Mouse (Mus musculus) c-Kit-positive CD71-positive TER-119-positive erythroid progenitor cells, embryonic 14.5 days (primary cell): Measurements from ENCODE around the gene Ugt2a1.
"Not testable (repeated sequence)": the region's sequence is repeated elsewhere in the genome, so short reads cannot be mapped to it uniquely, and the experiment has no call there.

Source experiments
- DNase-seq: peaks from one replicate; pipeline ENCODE4 v3.0.0-alpha.2; 2013; ENCODE audit warnings: low spot score

Ugt2a1 gene

DNA sequence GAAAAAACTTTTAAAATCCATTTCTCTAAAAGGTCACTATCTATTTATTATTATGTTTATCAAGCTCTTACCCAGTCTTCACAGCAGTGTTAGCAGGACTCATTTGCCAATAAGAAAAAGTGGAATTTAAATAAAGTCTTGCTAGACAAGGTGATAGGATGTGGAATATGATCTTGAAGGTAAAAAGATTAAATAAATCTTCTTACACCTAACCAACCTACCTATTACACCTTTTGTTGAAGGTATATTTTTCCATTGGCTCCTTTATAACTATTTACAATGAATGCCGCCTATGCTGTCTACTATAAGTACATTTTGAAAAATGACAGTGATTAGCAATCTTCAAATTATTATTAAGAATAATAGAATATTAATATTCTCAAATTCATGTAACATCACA, at the start of gene Ugt2a1:
Gene Ugt2a1 (minus strand): TSS at position 101 of the 400 bp plus-strand sequence.
- DNase-seq = no peak

GRCm38 (mm10) chr5:87538111-87538510, 47.4 kb upstream of the Ugt2a1 start, which contains the start of gene Sult1b1:
Sult1b1 (minus strand) TSS chr5:87538195.
- DNase-seq = no peak

DNA sequence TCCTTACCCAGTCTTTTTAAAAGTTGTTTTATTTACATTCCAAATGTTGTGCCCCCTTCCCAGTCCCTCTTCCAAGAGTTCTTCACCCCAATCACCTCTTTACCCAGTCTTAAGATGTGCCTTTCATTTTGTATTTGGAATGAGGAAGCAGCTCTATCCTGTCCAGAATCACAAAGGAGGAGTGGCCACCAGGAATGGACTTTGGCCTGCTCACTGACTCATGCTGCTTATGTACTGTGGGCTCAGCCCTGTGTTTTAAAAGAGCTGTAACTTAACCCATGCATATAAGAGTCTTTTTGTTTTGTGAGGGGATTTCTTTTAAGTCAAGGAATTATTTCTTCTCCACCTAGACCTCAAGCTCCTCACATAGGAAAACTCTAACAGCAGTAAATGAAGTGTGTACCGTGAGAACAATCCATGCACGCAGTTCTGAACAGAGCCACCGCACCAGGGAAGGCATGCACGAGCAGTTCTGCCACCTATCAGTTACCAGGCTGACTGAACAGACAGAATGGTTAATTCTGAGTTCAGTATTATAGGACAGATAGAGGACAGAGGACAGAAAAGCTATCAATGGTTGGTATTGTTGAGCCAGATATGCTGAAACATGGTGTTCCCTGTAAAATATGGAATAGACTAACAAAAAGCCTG, 45.4 kb upstream of the Ugt2a1 start:
- DNase-seq = no peak

DNA sequence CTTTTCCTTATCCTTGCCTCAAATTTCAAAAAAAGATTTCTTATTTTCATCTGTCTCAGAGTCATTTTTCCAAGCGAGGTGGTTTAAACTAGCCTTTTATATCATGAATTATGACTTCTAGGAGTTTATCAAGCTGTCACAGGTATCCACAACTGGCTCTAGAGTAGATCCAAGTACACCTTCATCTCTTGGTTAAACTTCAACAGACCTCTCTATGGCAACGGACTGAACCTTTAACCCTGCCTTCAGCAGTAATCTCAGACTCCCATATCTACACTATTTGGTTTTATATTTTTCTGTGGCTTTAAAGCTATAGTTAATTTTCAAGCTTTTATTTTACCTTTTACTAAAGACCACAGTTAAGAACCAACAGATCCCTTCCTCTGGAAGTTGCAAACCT, 41.6 kb upstream of the Ugt2a1 start:
- no peak for DNase-seq

- DNase-seq = not testable (repeated sequence)
These were observed 32.9 kb upstream of the Ugt2a1 start for GRCm38 (mm10) chr5:87523561-87523960.

- no peak for DNase-seq
These were observed 15.2 kb upstream of the Ugt2a1 start for GRCm38 (mm10) chr5:87505776-87506458.

GRCm38 (mm10) chr5:87502687-87503086, 12.0 kb upstream of the Ugt2a1 start:
- DNase-seq = no peak

GRCm38 (mm10) chr5:87499341-87499740, 8.7 kb upstream of the Ugt2a1 start:
- no peak for DNase-seq

DNA sequence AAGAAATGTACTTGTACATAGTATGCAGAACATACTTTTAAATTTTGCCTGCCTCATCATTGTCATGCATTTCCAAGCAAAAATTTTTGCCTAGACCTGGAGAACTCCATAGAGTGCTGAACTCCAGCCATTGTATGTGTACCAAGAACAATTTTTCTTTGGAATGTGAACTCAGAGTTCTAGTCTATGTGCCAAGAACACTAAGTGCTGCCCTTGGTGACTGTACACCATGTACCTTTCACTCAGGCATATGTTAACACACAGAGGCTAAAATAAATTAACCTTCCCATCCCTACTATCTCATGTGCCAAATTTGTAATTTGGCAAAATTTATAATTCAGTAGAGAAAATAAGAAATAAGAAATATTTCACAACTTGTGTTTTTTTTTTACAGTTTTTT, 8.3 kb upstream of the Ugt2a1 start:
- DNase-seq = no peak

- DNase-seq = not testable (repeated sequence)
These were observed 4.0 kb downstream of the Ugt2a1 start, which contains the start of gene Gm43638 for GRCm38 (mm10) chr5:87486706-87487105. Gm43638 (minus strand) TSS chr5:87486806.

DNA sequence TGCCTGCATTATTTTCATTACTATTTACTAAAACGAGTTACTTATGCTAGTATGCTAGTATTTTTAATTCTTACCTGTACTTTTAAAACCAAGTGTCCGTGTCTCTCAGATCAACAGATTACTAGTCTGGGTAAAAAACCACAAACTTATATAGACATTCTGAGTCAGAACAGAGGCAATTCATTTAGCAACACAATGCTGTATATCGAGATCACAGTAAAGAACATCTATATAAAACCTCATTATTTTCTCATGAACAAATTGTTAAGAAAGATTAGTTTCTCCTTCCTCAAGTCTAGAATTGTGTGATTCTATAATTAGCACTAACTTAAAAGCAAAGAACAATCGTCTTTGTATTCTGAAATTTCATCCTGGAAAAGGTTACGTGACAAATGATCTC, 8.5 kb downstream of the Ugt2a1 start, which contains the start of gene Ugt2a2:
Gene Ugt2a2 (minus strand): TSS at position 101 of the 400 bp plus-strand sequence.
- DNase-seq = no peak

DNA sequence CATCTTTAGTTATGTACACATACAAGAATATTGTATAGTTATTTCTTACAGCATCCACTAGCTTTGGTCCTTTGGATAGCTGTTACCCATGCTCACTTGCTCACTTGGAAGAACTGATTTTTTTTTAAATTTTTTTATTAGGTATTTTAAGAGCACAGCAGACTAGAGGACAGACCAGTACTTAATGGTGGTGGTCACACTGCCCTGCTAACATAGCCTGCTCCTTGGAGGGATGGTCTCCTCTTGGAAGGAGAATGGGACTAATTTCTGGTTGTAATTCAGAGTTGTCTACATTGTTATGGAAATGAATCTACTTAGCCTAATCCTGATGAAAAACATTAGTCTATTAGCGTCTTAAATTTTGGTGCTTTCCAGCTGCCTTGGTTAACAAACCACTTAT, 31.9 kb downstream of the Ugt2a1 start:
- no peak for DNase-seq

DNA sequence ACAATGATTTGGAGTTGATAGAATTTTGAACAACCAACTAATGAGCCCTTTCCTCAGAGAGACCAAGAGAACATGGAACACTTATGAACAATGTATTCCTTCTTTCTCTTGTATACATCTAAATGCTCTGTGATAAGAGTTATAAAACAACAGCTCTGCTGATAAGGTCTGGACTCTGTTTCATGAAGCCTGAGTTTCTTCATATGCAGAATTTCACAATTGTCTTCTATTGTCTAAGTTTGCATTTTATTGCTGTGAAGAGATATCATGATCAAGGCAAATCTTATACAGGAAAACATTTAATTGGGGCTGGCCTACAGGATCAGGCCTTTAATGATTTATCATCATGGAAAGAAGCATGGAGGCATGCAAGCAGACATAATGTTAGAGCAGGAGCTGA, 33.0 kb downstream of the Ugt2a1 start:
- DNase-seq = no peak

DNA sequence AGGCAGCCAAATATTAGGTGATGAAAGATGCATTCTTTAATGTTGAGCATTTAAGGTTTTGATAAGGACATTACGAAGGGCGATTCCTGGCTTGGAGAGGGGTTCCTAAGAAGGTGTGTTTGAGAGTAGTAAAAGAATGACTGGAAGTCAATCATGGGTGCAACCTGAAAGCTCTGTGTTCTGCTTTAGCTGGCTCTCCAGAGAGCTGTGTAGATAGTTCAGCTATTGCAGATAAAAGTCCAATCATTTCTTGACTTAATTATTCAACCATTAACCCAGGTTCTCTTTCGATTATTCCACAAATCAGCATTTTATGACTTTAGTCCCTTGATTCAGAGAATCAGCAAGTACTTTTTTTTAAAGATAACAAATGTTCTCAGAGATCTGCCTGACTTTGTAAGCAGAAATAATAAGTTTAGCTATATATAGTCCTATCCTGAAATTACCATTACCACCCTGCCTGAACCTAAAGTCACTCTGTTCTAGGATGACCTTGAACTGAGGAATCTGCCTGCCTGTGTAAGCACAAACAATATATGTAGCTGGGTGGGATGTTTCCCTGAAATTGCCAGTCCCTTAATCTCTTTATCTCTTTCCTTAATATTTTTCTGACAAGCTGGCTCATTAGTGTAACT, 34.3 kb downstream of the Ugt2a1 start:
- no peak for DNase-seq

GRCm38 (mm10) chr5:87455519-87455918, 35.2 kb downstream of the Ugt2a1 start:
- no peak for DNase-seq

GRCm38 (mm10) chr5:87452514-87452913, 38.2 kb downstream of the Ugt2a1 start:
- not testable (repeated sequence) for DNase-seq

DNA sequence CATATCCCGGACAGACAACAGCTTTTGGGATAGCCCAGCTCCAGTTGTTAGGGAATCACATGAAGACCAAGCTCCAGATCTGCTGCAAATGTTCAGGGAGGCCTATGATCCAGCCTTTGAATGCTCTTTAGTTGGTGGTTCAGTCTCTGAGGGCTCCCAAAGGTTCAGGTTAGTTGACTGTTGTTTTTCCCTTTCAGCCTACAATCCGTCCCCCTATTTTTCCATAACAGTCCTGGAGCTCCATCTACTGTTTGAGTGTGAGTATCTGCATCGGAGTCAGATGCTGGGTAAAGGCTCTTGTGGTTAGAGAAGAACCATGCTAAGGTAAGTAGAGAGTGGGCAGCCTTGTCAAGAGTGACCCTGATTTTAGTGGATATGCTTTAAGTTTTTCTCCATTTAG, 54.4 kb downstream of the Ugt2a1 start:
- DNase-seq = no peak

DNA sequence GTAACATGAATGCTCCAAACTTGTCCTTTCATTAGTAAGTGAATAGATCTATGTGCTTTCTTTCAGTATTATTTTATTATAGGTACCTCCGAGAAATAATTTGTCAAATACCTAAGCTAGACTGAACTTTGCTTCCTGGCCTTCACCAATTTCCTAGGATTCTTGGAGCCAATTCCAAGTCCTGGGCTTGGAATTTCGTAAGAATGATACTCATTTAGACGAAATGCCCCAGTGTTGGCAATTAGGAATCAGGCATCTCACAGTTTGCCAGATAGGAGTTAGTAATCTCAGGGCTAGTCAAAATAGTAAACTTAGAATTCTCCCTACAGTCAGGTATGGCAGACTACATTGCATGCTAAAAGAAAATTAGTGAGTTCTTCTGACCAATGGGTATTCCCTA, 65.0 kb downstream of the Ugt2a1 start:
- DNase-seq = no peak

GRCm38 (mm10) chr5:87424041-87424440, 66.6 kb downstream of the Ugt2a1 start, which contains the start of gene Ugt2b38:
Ugt2b38 (minus strand) TSS chr5:87424203.
- DNase-seq = not testable (repeated sequence)
